Mouse (Mus musculus) midbrain, embryonic 11.5 days (tissue): ENCODE measurements around the gene Avil. TPM values are rescaled to one million over a fixed set of nuclear protein-coding genes. Genes with fewer than 3 reads are reported as not detected.
"Not testable (repeated sequence)": the region's sequence is repeated elsewhere in the genome, so short reads cannot be mapped to it uniquely, and the experiment has no call there.

Source experiments
- ATAC-seq: fragments of 200-750 bp; cut with Nextera tagmentation; 2 replicates; pipeline ENCODE4 v1.8.0; 2017; ENCODE audit warnings: moderate TSS enrichment, moderate library complexity; ENCODE audit not compliant: low FRiP score
- DNase-seq: peaks from one replicate; pipeline ENCODE4 v3.0.0; 2015; ENCODE audit warnings: low spot score; ENCODE audit errors: missing footprints
- H3K27ac ChIP-seq: fragments of 300-500 bp; sonication (generic); 2 replicates; pipeline ENCODE4 v1.5.1; 2014; ENCODE audit warnings: low read depth, low read length
- H3K27me3 ChIP-seq: fragments of 300-500 bp; sonication (generic); 2 replicates; pipeline ENCODE4 v1.6.1; 2014; ENCODE audit warnings: mild to moderate bottlenecking, low read length, moderate library complexity, mixed read lengths; ENCODE audit not compliant: control insufficient read depth, insufficient read depth
- H3K36me3 ChIP-seq: fragments of 300-500 bp; sonication (generic); 2 replicates; pipeline ENCODE4 v1.6.1; 2014; ENCODE audit warnings: mild to moderate bottlenecking, low read length, moderate library complexity, mixed read lengths; ENCODE audit not compliant: control insufficient read depth, insufficient read depth
- H3K4me1 ChIP-seq: fragments of 300-500 bp; sonication (generic); 2 replicates; pipeline ENCODE4 v1.6.1; 2014; ENCODE audit warnings: low read length; ENCODE audit not compliant: control insufficient read depth, insufficient read depth
- H3K4me2 ChIP-seq: fragments of 300-500 bp; sonication (generic); 2 replicates; pipeline ENCODE4 v1.6.1; 2014; ENCODE audit warnings: mild to moderate bottlenecking, moderate library complexity
- H3K4me3 ChIP-seq: fragments of 300-500 bp; sonication (generic); 2 replicates; pipeline ENCODE4 v1.5.1; 2014; ENCODE audit warnings: low read depth, low read length
- H3K9ac ChIP-seq: fragments of 300-500 bp; sonication (generic); 2 replicates; pipeline ENCODE4 v1.6.1; 2014; ENCODE audit warnings: low read length
- H3K9me3 ChIP-seq: fragments of 300-500 bp; sonication (generic); 2 replicates; pipeline ENCODE4 v1.6.1; 2016; ENCODE audit warnings: low read length; ENCODE audit not compliant: control insufficient read depth
- WGBS: fragments of 180-500 bp; shearing (Covaris S2); extraction: QIAGEN DNeasy Blood & Tissue Kit; methylation state at CpG from one replicate; pipeline ENCODE4 v1.1.7; 2014; 5-methylcytosine and 5-hydroxymethylcytosine counted together
- polyA plus RNA-seq: library from polyadenylated mRNA; unstranded; fragments of >200 nt; fragmentation: Nextera tagmentation; extraction: Ambion mirVana; gene quantifications from 2 replicates; pipeline ENCODE4 v1.2.1, GENCODE M21; 2014

The Avil gene
- polyA plus RNA-seq, 1 experiment from 2014 or later = 1.6 TPM

DNA sequence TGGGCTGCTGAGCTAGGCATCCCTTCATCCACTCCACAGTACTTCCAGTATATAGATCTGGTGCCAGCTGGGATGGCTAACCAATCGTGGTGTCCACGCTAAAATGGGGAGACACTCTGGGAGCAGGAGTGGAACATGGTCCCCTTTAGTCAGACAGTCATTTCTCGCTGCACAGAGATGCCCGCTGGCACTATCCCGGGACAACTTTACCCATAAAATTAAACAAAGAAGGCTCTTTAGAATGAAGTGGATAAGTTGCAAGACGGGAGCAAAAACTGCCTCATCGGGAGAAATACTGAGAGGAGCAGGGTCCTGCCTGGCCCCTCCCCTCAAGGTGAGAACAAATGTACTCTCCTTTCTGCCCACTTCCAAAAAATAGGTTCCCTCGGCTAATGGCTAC, 58.2 kb downstream of the Avil start:
- H3K9ac ChIP-seq = peak overlapping the region; percentile 90
- H3K4me1 ChIP-seq = peaks cover 25% of the 10 kb centered on the region
- no peaks in the 10 kb centered on the region; the same call in 1 of the 2 replicates for H3K27me3 ChIP-seq
- no peak for DNase-seq
- H3K9me3 ChIP-seq = no peaks in the 10 kb centered on the region
- ATAC-seq = no peak
- peaks cover 13% of the 10 kb centered on the region; the same call in 1 of the 2 replicates for H3K36me3 ChIP-seq
- no peak overlapping the region for H3K27ac ChIP-seq
- H3K4me3 ChIP-seq = peak overlapping the region; percentile 78
- WGBS = 9% methylated on average over 8 of the region's 8 CpGs
- H3K4me2 ChIP-seq = peak overlapping the region; percentile 93

DNA sequence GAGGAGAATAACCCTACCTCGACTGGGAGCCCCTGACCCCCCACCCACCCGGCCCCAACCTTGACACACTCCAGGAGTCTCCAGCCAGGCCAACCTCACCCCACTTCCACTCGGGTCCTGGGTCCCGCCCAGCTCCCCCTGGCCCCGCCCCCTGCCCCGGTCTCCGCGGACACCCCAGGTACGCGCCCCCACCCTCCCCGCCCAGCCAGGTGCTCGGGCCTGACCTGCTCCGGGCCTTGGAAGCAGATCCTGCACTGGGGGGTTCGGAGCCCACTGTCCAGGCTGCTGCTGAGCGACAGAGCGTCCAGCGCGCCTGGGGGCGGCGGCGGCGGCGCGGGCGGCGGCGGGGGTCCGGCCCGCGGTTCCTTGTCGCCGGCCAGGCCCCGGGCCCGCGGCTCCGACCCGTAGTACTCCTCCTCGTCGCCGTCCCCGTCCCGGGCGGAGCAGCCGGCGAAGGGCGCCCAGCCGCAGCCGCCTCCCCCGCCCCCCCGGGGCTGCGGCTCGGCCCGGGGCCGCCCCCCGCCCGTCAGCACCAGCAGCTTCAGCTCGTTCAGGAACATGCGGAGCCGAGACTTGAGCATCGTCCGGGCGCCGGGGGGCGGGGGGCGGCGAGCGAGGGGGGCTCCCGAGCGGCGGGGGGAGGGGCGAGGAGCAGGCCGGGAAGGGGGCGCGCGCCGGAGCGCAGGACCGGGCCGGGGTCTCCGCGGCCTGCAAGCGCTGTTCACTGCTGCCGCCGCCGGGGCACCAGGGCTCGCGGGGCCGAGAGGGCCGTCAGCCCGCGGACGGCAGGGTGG, 58.9 kb downstream of the Avil start:
- peak overlapping the region; percentile 90 for H3K9ac ChIP-seq
- H3K36me3 ChIP-seq = peaks cover 13% of the 10 kb centered on the region; the same call in 1 of the 2 replicates
- ATAC-seq (peak; percentile 6), DNase-seq (no peak)
- 2% methylated on average over 76 of the region's 92 CpGs for WGBS
- no peaks in the 10 kb centered on the region for H3K9me3 ChIP-seq
- H3K27ac ChIP-seq = peak overlapping the region; percentile 79
- no peaks in the 10 kb centered on the region; the same call in 1 of the 2 replicates for H3K27me3 ChIP-seq
- peaks cover 25% of the 10 kb centered on the region for H3K4me1 ChIP-seq
- H3K4me3 ChIP-seq = peak overlapping the region; percentile 78
- H3K4me2 ChIP-seq = peak overlapping the region; percentile 93

DNA sequence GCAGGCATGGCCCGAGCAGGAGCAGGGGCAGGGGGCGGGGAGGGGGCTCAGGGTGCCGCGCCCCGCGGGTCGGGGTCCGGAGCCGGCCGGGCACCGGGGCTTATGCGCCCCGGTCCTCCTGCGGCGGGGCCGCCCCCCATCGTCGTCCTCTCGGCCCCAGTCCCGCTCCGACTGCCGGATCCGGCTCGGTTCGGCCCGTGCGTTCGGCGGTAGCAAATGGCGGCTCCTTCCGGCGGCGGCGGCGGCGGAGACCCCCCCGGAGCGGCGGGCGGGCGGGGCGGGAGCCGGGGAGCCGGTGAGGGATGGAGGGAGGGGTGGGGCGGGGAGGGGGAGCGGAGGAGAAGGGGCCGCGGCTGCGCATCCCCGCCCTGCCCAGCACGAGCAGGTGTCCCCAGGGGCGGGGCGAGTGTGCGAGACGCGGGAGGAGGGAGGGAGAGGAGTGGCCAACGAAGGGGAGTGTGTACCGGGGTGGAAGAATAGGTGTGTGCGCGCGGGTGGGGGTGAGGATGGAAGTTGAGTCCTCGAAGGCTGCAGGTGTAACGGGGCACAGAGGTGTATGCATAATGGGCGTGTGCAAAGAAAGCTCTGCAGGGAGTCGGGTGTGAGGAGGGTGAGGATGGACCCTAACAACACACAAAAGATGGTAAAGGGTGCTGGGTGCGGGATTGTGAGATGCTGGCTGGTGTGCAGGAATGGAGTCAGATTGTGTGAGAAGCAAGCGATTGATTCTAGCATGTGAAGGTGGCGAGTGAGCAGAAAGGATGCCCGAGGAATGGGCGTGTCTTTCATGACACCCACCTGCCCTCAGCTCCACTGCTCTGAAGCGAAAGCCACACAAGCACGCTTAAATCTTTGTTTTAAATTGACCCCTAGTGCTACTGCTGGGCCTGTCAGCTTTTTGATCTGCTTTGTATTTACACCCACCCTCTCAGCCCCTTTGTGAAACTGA, 59.7 kb downstream of the Avil start, which contains the start of gene March9:
March9 (minus strand) TSS at position 217 of the 949 bp plus-strand sequence.
- H3K4me2 ChIP-seq = peak within 1 kb of the TSS; percentile 93
- H3K4me1 ChIP-seq = peaks cover 32% of the 10 kb centered on the region
- peak within 1 kb of the TSS; percentile 78 for H3K4me3 ChIP-seq
- peaks cover 18% of the 10 kb centered on the region for H3K36me3 ChIP-seq
- H3K9ac ChIP-seq = peak within 1 kb of the TSS; percentile 90
- H3K9me3 ChIP-seq = no peaks in the 10 kb centered on the region
- H3K27ac ChIP-seq = peak within 1 kb of the TSS; percentile 79
- peak; percentile 28 for ATAC-seq
- under 1% methylated on average over 42 of the region's 72 CpGs for WGBS
- DNase-seq = peak; percentile 94
- no peaks in the 10 kb centered on the region; the same call in 1 of the 2 replicates for H3K27me3 ChIP-seq

DNA sequence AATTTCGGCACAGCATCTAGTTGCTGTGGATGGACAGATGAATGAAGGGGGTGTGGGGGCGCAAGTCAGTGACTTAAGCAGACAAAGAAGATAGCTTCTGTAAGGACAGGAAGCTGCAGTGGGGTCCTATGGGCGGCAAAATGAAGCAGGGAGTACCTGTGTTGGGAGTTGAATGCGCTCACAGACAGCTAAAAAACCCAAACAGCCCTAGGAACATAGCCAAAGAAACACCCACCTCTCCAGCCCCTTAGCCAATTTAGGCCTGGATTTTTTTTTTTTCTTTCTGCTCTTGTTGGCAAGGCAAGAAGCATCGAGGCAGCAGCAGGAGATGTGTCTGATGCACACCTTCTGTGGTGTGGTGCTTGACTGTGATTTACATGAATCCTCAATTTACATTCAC, 60.6 kb downstream of the Avil start:
- H3K4me3 ChIP-seq = 0 out of 2 replicates have a peak overlapping the region, but pooled peaks have one; percentile 78
- H3K9ac ChIP-seq = no peak overlapping the region
- no peaks in the 10 kb centered on the region; the same call in 1 of the 2 replicates for H3K27me3 ChIP-seq
- ATAC-seq (no peak), DNase-seq (no peak)
- peaks cover 24% of the 10 kb centered on the region for H3K36me3 ChIP-seq
- peak overlapping the region; percentile 93 for H3K4me2 ChIP-seq
- H3K4me1 ChIP-seq = peaks cover 32% of the 10 kb centered on the region
- no peak overlapping the region for H3K27ac ChIP-seq
- 26% methylated on average over 5 of the region's 5 CpGs for WGBS
- H3K9me3 ChIP-seq = no peaks in the 10 kb centered on the region

DNA sequence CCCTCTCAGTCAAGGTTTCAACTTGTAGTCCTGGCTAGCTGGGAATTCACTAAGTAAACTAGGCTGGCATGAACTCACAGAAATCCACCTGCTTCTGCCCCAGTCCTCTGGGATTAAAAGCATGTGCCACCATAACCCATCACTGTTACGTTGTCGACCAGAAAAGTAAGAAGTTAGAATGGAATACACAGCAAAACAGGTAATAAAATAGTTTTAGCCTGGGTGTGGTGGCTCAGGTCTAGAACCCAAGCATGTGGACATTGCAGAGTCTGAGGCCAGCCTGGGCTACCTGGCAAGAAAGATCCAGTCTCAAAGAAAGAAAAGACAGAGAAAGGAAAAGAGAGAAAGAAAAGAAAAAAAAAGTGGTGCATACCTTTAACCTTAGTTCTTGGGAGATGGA, 61.0 kb downstream of the Avil start:
- Histone ChIP-seq H3K4me3 (no peak overlapping the region), H3K9me3 (no peaks in the 10 kb centered on the region), H3K4me2 (0 out of 2 replicates have a peak overlapping the region, but pooled peaks have one; percentile 4), H3K27me3 (no peaks in the 10 kb centered on the region; the same call in 1 of the 2 replicates), H3K36me3 (peaks cover 25% of the 10 kb centered on the region), H3K9ac (no peak overlapping the region), H3K27ac (no peak overlapping the region), H3K4me1 (peaks cover 32% of the 10 kb centered on the region)
- WGBS = 74% methylated on average over 2 of the region's 2 CpGs
- ATAC-seq (no peak), DNase-seq (no peak)

DNA sequence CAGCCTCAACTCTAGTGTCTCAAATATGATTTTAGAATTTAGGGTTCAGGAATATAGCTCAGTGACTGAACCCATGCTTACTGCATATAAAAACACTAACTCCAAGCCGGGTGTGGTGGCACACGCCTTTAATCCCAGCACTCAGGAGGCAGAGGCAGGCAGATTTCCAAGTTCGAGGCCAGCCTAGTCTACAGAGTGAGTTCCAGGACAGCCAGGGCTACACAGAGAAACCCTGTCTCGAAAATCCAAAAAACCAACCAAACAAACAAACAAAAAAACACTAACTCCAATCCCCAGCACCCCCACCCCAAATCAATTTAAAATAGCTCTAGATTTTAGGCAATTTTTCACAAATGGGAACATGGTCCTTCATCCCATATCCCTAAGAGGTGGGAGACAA, 61.6 kb downstream of the Avil start:
- not testable (repeated sequence) for H3K9ac ChIP-seq, H3K27ac ChIP-seq, H3K27me3 ChIP-seq, H3K4me2 ChIP-seq, DNase-seq, ATAC-seq, H3K4me3 ChIP-seq, H3K9me3 ChIP-seq
- 82% methylated on average over 4 of the region's 4 CpGs for WGBS
- peaks cover 32% of the 10 kb centered on the region for H3K4me1 ChIP-seq
- peaks cover 29% of the 10 kb centered on the region for H3K36me3 ChIP-seq

DNA sequence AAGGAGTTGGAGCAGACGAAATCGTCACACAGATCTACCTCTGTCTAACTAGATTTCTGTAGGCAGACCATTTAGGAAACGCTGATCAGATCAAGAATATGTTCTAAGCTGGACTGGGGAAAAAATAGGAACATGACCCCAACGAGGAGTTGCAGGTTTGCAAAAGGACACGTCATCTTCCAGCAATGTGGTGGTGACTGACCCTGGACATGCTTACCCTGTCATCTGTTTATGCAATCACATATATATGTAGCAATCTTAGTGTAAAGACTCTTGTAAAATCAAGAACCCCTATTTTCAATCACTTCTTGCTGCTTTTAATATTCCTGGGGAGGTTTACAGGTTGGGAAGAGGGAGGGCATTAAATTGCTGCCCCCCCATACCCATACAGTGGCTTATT, 62.0 kb downstream of the Avil start:
- Histone ChIP-seq H3K4me1 (peaks cover 32% of the 10 kb centered on the region), H3K36me3 (peaks cover 30% of the 10 kb centered on the region), H3K27ac (no peak overlapping the region; the same call in 1 of the 2 replicates), H3K9me3 (no peaks in the 10 kb centered on the region), H3K27me3 (no peaks in the 10 kb centered on the region; the same call in 1 of the 2 replicates), H3K4me3 (no peak overlapping the region), H3K9ac (no peak overlapping the region), H3K4me2 (no peak overlapping the region)
- 81% methylated on average over 5 of the region's 5 CpGs for WGBS
- ATAC-seq (no peak), DNase-seq (no peak)

DNA sequence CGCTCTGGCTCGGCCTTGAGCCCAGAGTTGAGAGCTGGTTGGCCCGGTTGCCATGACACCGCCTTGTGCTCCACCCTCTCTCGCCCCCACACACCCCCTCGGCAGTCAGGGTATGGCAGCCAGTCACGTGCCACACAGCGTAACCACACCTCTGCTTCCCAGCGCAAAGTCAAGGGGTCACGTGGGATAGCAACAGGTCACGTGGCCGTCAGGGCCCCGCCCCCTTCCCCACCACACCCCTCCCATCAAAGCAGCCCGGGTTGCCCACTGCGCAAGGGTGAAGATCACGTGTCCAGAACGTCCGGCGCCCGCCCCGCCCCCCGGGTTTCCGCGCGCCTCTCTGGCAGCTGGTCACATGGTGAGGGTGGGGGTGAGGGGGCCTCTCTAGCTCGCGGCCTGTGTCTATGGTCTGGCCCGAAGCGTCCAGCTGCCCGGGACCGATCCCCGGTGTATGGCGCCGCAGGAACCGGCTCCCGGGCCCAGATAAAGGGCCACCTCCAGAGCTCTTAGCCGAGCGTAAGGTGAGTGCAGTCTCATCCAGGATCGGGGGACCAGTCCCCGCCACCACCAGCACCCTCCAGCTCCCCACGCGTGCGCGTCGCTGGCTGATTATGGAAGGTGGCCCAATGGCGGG, 62.8 kb downstream of the Avil start, which contains the start of gene Cdk4:
Cdk4 (plus strand) TSS at position 296 of the 634 bp plus-strand sequence.
- H3K36me3 ChIP-seq = peaks cover 32% of the 10 kb centered on the region
- peaks cover 27% of the 10 kb centered on the region for H3K4me1 ChIP-seq
- H3K27me3 ChIP-seq = no peaks in the 10 kb centered on the region; the same call in 1 of the 2 replicates
- H3K4me2 ChIP-seq = peak within 1 kb of the TSS; percentile 77
- H3K9me3 ChIP-seq = no peaks in the 10 kb centered on the region
- peak within 1 kb of the TSS; percentile 82 for H3K27ac ChIP-seq
- peak within 1 kb of the TSS; percentile 65 for H3K4me3 ChIP-seq
- ATAC-seq = peak; percentile 93
- peak within 1 kb of the TSS; percentile 100 for H3K9ac ChIP-seq
- DNase-seq = peak; percentile 100
- WGBS = under 1% methylated on average over 46 of the region's 46 CpGs
